Comparison of ENCODE assay signal across 19 mouse cellular contexts in genomic region chr7:100051904-100052303, GRCm38 (mm10). TPM values are rescaled to one million over a fixed set of nuclear protein-coding genes. Genes with fewer than 3 reads are reported as not detected.
A peak's percentile ranks its signal among the peaks of the same experiment; 100 is the strongest.
DNase-seq lines count a peak whose midpoint lies in the region; ATAC-seq and TF ChIP-seq lines count a peak whose summit lies in the region.
"Had no signal": no experiment of that assay in that cellular context is flagged by ENCODE, and none has a peak within 500 bp of the region (broad histone marks: within the 10 kb centered on the region; RNA-seq: fewer than 3 reads in every experiment).

No protein-coding gene starts in this region.

- no peak overlapping the region for H3K27ac ChIP-seq in hindbrain, postnatal 0 days
- H3K27ac ChIP-seq in hindbrain, embryonic 16.5 days (ENCODE audit: low read depth, low read length), result no peak overlapping the region
- no peak overlapping the region for H3K27ac ChIP-seq in intestine, postnatal 0 days (ENCODE audit: low read depth, low read length)
- H3K27ac ChIP-seq: embryonic facial prominence, embryonic 15.5 days; forebrain, embryonic 13.5 days; limb, embryonic 15.5 days; midbrain, embryonic 15.5 days had no signal

- DNase-seq in hindbrain, postnatal 0 days (ENCODE audit: low spot score), result peak; percentile 58
- DNase-seq in ovary, adult 18-20 months (ENCODE audit: low spot score), result peak; percentile 66
- no peak for DNase-seq in ovary, postnatal 10 days (ENCODE audit: low spot score)
- peak; percentile 43 for DNase-seq in adrenal gland, postnatal 25 days
- DNase-seq in kidney, postnatal 10 days, result peak; percentile 40
- no peak for DNase-seq in frontal cortex, postnatal 10 days (ENCODE audit: low spot score in 2 of 2)
- DNase-seq: cerebellum, adult 11-12 months; lung, adult 18-20 months; thymus, postnatal 14 days had no signal

- no peak overlapping the region for H3K9ac ChIP-seq in hindbrain, postnatal 0 days (replicated peaks; ENCODE audit: low read length)
- no peak overlapping the region for H3K9ac ChIP-seq in hindbrain, embryonic 16.5 days (ENCODE audit: low read depth, low read length)
- H3K9ac ChIP-seq in intestine, postnatal 0 days (ENCODE audit: low read depth, low read length), result no peak overlapping the region
- H3K9ac ChIP-seq: embryonic facial prominence, embryonic 15.5 days; forebrain, embryonic 13.5 days; limb, embryonic 15.5 days; midbrain, embryonic 15.5 days had no signal

- 52% methylated on average over 4 of the region's 4 CpGs for WGBS in hindbrain, postnatal 0 days
- 57% methylated on average over 4 of the region's 4 CpGs for WGBS in hindbrain, embryonic 16.5 days
- WGBS in intestine, postnatal 0 days, result 73% methylated on average over 4 of the region's 4 CpGs

- no peaks in the 10 kb centered on the region for H3K27me3 ChIP-seq in hindbrain, postnatal 0 days (ENCODE audit: insufficient read depth, low read length)
- H3K27me3 ChIP-seq in hindbrain, embryonic 16.5 days (replicated peaks; ENCODE audit: control insufficient read depth, insufficient read depth, low read length), result no peaks in the 10 kb centered on the region
- no peaks in the 10 kb centered on the region for H3K27me3 ChIP-seq in intestine, postnatal 0 days (replicated peaks; ENCODE audit: control insufficient read depth, insufficient read depth, low read length)
- H3K27me3 ChIP-seq: embryonic facial prominence, embryonic 15.5 days; forebrain, embryonic 13.5 days; limb, embryonic 15.5 days; midbrain, embryonic 15.5 days had no signal

- peak; percentile 62 for ATAC-seq in hindbrain, postnatal 0 days
- ATAC-seq in hindbrain, embryonic 16.5 days, result no peak
- ATAC-seq in intestine, postnatal 0 days, result no peak
- ATAC-seq: CD4-positive, CD25-positive, alpha-beta regulatory T cell, adult 4 months; forebrain, embryonic 13.5 days; midbrain, embryonic 15.5 days had no signal

- no peak overlapping the region for H3K4me3 ChIP-seq in hindbrain, postnatal 0 days (ENCODE audit: low read length)
- no peak overlapping the region for H3K4me3 ChIP-seq in hindbrain, embryonic 16.5 days (ENCODE audit: low read length)
- no peak overlapping the region for H3K4me3 ChIP-seq in intestine, postnatal 0 days (ENCODE audit: low read depth, low read length)
- H3K4me3 ChIP-seq: embryonic facial prominence, embryonic 15.5 days; forebrain, embryonic 13.5 days; limb, embryonic 15.5 days; midbrain, embryonic 15.5 days had no signal

- no peak for TF ChIP-seq CTCF in hindbrain, postnatal 0 days (IDR thresholded peaks at IDR 0.05; ENCODE audit: low read depth)
- no peak for TF ChIP-seq CTCF in intestine, postnatal 0 days (IDR thresholded peaks at IDR 0.05; ENCODE audit: low read depth)

- H3K4me2 ChIP-seq in hindbrain, postnatal 0 days (ENCODE audit: low read depth, low read length), result no peak overlapping the region
- no peak overlapping the region for H3K4me2 ChIP-seq in hindbrain, embryonic 16.5 days (ENCODE audit: low read length)
- no peak overlapping the region for H3K4me2 ChIP-seq in intestine, postnatal 0 days (replicated peaks; ENCODE audit: low read depth)
- H3K4me2 ChIP-seq: embryonic facial prominence, embryonic 15.5 days; forebrain, embryonic 13.5 days; limb, embryonic 15.5 days; midbrain, embryonic 15.5 days had no signal

- no peaks in the 10 kb centered on the region for H3K9me3 ChIP-seq in hindbrain, postnatal 0 days (ENCODE audit: low read length)
- no peaks in the 10 kb centered on the region for H3K9me3 ChIP-seq in hindbrain, embryonic 16.5 days (ENCODE audit: control insufficient read depth, low read length)
- no peaks in the 10 kb centered on the region for H3K9me3 ChIP-seq in intestine, postnatal 0 days (ENCODE audit: control insufficient read depth)
- H3K9me3 ChIP-seq: embryonic facial prominence, embryonic 15.5 days; forebrain, embryonic 13.5 days; limb, embryonic 15.5 days; midbrain, embryonic 15.5 days had no signal

- 0 out of 2 replicates have a peak, but pooled peaks cover 5% of the 10 kb centered on the region for H3K4me1 ChIP-seq in hindbrain, postnatal 0 days (ENCODE audit: insufficient read depth, low read length)
- H3K4me1 ChIP-seq in hindbrain, embryonic 16.5 days (ENCODE audit: control insufficient read depth, insufficient read depth, low read depth, low read length), result no peaks in the 10 kb centered on the region
- no peaks in the 10 kb centered on the region for H3K4me1 ChIP-seq in intestine, postnatal 0 days (replicated peaks; ENCODE audit: control insufficient read depth, insufficient read depth, low read length)
- H3K4me1 ChIP-seq: embryonic facial prominence, embryonic 15.5 days; forebrain, embryonic 13.5 days; limb, embryonic 15.5 days; midbrain, embryonic 15.5 days had no signal

- no peaks in the 10 kb centered on the region for H3K36me3 ChIP-seq in hindbrain, postnatal 0 days (ENCODE audit: insufficient read depth, low read length)
- H3K36me3 ChIP-seq in hindbrain, embryonic 16.5 days (ENCODE audit: control insufficient read depth, insufficient read depth, low read length), result no peaks in the 10 kb centered on the region
- H3K36me3 ChIP-seq in intestine, postnatal 0 days (ENCODE audit: control insufficient read depth, insufficient read depth), result no peaks in the 10 kb centered on the region
- H3K36me3 ChIP-seq: embryonic facial prominence, embryonic 15.5 days; limb, embryonic 15.5 days; midbrain, embryonic 15.5 days had no signal

RNA-seq across cellular contexts. Expression of gene Chrdl2, which starts 45.9 kb away (rescaled TPM):
- total RNA-seq in hindbrain, postnatal 0 days (2014; rRNA removed), result 0.43 and 1.8 TPM in 2 replicates
- polyA plus RNA-seq in hindbrain, postnatal 0 days (2015; fragmentation: Nextera tagmentation; extraction: Ambion mirVana), result 1.8 and 2.2 TPM in 2 replicates
- 0.88 and 1.1 TPM in 2 replicates for polyA plus RNA-seq in hindbrain, embryonic 16.5 days (2015; fragmentation: Nextera tagmentation; extraction: Ambion mirVana)
- total RNA-seq in adrenal gland, postnatal 25 days (2021), result not detected in 2 replicates
- 1.0 and 1.2 TPM in 2 replicates for polyA plus RNA-seq in intestine, postnatal 0 days (2015; fragmentation: Nextera tagmentation; extraction: Ambion mirVana)
- total RNA-seq: granulocyte monocyte progenitor cell, adult 5-6 weeks; megakaryocyte progenitor cell, adult 5-6 weeks; MEL had no signal
- polyA plus RNA-seq: CD4-positive, CD25-positive, alpha-beta regulatory T cell, adult 4 months; forebrain, embryonic 13.5 days; midbrain, embryonic 15.5 days had no signal

Comparison
In these comparisons a context has a peak if more than half of its experiments do, and no peak if none do; other contexts are left out.
1. DNase-seq: peak in hindbrain, postnatal 0 days (single experiment), ovary, adult 18-20 months (single experiment), adrenal gland, postnatal 25 days (single experiment) and kidney, postnatal 10 days (single experiment); none in ovary, postnatal 10 days (single experiment) and frontal cortex, postnatal 10 days (0 of 2).